Mouse (Mus musculus) urinary bladder, postnatal 14 days (tissue): Measurements from ENCODE around the gene Parn.
"Not testable (repeated sequence)": the region's sequence is repeated elsewhere in the genome, so short reads cannot be mapped to it uniquely, and the experiment has no call there.

Experiments used
- DNase-seq: peaks from one replicate; pipeline ENCODE4 v3.0.0; 2021; ENCODE audit warnings: low spot score

The Parn gene

GRCm38 (mm10) chr16:13667878-13668343 is at the start of gene Parn:
Gene Parn, minus strand, starts transcription at chr16:13668170.
- peak; percentile 92 for DNase-seq

GRCm38 (mm10) chr16:13716821-13717553 is 49.0 kb upstream of the Parn start:
- DNase-seq, result no peak

GRCm38 (mm10) chr16:13714910-13715309 is 46.9 kb upstream of the Parn start:
- DNase-seq, result no peak

DNA sequence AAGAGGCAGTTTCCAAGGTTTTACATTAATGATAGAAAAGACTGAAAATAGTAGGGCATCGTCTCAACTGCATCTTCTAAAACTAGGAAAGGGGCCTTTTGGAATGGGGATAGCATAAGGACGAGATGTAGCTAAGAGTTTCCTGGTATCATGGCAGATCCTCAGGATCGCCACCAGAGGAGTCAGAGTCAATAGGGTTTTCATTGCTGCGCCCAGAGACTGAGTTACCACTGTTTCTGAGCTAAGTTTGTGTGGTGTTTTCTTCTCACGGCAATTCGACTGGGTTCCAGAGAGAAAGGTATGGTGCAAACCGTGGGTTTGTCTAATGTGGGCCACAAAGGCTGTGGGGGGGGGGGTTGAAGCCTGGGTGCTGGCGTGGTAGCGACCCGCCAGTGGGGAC is 36.7 kb upstream of the Parn start:
- no peak for DNase-seq

- no peak for DNase-seq
Measured at GRCm38 (mm10) chr16:13702184-13702583, 34.2 kb upstream of the Parn start.

DNA sequence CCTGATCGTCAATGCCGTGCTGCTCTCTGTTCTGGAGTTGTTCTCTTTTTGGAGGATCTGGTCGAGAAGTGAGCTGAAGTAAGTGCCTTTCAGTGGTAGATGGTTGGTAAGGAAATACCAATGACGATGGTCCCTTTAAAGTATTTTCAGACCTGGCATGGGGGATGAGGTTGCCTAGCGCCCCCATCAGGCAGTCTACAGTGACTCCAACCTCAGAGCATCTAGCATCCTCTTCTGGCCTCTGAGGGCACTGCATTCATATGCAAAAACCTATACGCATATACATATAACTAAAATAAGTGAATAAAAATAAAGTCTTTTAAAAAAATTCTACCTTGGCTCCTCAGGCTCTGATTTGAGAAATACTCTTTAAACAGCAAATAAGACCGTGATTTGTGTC is 31.0 kb upstream of the Parn start:
- DNase-seq, result no peak

- DNase-seq, result no peak
Measured at GRCm38 (mm10) chr16:13678601-13679319, 10.8 kb upstream of the Parn start.

- DNase-seq, result no peak
Measured at GRCm38 (mm10) chr16:13674511-13674910, 6.5 kb upstream of the Parn start.

DNA sequence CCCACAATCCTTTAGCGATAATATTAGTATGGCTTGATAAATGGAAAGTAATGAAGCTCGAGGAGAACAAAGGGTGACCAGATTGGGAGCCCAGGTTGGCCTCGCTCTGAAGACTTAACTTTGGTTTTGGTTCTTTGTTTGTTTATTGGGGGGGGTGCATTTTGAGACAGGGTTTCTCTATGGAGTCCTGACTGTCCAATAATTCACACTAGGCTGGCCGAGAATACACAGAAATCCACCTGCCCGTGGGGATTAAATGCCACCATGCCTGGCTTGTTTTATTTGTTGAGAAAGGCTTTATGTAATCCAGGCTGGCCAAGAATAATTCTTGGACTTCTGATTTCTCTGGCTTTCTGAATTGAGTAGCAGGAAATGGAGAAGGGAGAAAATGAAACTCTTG is 5.1 kb upstream of the Parn start:
- no peak for DNase-seq

DNA sequence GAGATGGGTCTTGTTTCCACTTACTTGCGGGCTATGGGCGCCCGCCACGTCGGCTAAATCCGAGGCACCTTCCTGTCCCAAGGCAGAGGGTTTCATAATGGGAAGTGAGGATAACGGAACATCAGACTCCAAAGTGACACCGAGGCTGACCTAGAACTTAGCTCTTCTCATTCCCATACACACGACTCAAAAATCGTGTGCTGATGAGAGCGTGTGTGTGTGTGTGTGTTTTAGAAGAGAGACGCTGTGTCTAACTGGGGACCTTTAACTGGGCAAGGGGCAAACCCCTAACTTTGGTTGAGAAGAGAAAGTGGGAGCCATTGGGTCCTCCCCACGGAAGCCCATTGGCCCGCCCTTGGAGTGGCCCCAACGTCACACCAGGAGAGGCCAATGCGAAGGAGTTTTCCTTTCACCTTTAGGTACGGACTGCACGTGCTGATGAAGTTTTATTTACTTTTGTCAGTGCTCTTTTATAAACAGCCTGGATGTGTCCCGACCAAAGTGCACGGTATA is 4.5 kb upstream of the Parn start:
- DNase-seq, result peak; percentile 68

DNA sequence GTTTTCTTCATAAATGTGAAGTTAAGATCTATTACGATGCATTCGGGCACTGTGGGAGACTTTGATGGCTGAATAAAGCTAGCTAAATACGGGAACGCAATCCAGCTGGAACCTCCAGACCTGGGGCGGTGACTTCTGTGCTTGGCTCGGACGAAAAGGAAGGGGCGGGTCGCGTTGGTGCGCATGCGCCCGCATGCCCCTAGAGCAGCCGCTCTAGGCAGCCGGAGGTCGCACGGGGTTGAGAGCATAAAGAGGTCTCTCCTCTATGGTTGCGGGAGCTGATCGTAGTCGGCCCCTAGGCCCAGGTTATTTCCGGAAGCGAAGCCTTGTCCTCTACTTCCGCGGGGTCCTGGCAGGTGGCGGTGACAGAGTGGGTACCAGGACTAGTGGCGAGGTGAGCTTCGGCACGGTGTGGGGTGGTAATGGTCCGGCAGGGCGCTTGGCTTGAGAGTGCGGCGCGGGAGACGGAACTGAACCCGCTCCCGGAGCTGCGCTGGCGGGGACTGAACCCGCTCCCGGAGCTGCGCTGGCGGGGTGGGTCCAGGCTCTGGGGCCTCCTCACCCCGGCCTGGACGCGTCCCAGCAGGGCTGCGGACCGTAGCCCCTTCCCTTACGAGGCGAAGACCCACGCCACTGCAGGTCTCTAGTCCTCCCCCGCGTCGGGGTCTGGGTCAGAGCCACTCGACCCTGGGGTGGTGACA is 3.9 kb upstream of the Parn start, which contains the start of the genes Bfar and 3110001I22Rik:
TSS of gene Bfar (plus strand) at position 174 of the 701 bp plus-strand sequence.
TSS of gene 3110001I22Rik (plus strand) at position 245 of the 701 bp plus-strand sequence.
- DNase-seq, result peak; percentile 91

GRCm38 (mm10) chr16:13670896-13671295 is 2.9 kb upstream of the Parn start:
- not testable (repeated sequence) for DNase-seq

GRCm38 (mm10) chr16:13669282-13669681 is 1.3 kb upstream of the Parn start:
- no peak for DNase-seq

- DNase-seq, result no peak
Measured at GRCm38 (mm10) chr16:13668402-13669108, 585 bp upstream of the Parn start.

DNA sequence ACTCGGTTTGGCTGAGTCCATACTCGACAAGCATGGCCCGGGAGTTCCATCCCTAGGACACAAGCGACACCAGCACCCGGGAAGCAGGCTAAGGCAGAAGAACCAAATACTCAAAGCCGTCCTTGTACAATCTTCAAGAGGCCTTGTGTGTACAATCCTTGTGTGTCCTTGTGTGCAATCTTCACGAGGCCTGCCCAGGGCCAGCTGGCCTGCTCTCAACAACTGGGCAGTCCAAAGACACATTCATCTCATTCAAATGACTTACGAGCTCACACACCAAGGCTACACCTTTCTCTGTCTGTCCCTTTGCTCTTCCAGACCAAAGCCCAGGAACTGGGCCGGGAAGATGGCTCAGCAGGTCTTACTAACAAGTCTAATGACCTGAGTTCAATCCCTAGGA is 7.2 kb downstream of the Parn start:
- DNase-seq, result no peak

- DNase-seq, result no peak
Measured at GRCm38 (mm10) chr16:13658886-13659285, 9.1 kb downstream of the Parn start.

- DNase-seq, result peak; percentile 37
Measured at GRCm38 (mm10) chr16:13645930-13646329, 22.0 kb downstream of the Parn start.

DNA sequence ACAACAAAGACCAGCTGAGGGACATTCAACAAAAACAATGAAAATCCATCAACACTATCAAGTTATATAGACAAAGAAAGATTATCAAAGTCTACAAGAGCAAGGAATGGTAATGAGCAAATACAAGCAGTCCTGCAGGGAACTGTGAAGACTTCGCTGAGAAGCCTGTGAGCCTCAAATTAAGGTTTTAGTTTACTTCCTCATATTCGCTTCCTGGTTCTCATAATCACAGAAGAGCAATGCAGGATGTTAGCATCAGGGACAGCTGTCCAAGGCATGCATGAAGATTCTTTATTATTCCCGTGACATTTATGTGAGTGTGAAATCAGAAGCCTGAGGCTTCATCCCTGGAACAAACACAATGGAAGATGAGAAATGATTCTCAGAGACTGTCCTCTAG is 23.5 kb downstream of the Parn start:
- DNase-seq, result no peak

DNA sequence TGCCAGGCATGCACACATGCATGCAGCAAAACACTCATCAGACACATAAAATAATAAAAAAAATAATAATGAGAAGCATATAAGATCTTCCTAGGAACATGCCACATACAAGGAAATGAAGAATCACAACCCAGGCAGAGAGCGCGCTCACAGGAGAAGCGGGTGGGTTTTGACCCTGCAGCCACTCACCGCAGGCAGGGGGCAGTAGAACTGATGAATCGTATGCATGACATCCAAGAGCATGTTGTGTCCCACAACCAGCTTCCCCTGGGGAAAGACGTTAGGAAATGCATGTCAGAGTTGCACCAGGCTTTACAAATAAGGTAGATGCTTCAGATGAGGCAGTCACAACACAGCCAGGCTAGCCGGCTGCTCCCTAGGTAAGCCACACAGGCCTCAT is 27.9 kb downstream of the Parn start:
- no peak for DNase-seq

GRCm38 (mm10) chr16:13639508-13639907 is 28.5 kb downstream of the Parn start:
- no peak for DNase-seq

GRCm38 (mm10) chr16:13638198-13638597 is 29.8 kb downstream of the Parn start:
- not testable (repeated sequence) for DNase-seq

GRCm38 (mm10) chr16:13628345-13628744 is 39.6 kb downstream of the Parn start:
- DNase-seq, result no peak
